Mouse (Mus musculus) cerebellum, adult 8-10 months (tissue): ENCODE data around the gene Pik3ip1.

Experiments
- DNase-seq: peaks from one replicate; pipeline ENCODE4 v3.0.0; 2022

The Pik3ip1 gene

GRCm38 (mm10) chr11:3329891-3330451, at the start of gene Pik3ip1:
Pik3ip1 (plus strand) TSS chr11:3330401.
- DNase-seq: no peak

DNA sequence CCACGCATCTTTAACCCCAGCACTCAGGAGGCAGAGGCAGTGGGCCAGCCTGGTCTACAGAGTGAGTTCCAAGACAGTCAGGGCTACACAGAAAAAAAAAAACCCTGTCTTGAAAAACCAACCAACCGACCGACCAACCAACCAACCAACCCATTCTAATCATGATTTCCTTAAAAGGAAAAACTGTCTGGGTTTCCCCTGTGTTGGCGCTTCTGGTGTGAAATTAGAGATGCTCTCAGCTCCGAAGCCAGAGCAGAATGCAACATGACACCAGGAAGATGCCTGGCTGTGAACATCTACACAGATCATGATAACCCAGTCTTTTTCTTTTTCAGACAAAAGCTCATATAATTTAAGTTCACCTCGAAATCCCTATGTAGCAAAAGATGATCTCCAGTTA, 47.3 kb upstream of the Pik3ip1 start:
- no peak for DNase-seq

GRCm38 (mm10) chr11:3283645-3284044, 46.6 kb upstream of the Pik3ip1 start:
- no peak for DNase-seq

DNA sequence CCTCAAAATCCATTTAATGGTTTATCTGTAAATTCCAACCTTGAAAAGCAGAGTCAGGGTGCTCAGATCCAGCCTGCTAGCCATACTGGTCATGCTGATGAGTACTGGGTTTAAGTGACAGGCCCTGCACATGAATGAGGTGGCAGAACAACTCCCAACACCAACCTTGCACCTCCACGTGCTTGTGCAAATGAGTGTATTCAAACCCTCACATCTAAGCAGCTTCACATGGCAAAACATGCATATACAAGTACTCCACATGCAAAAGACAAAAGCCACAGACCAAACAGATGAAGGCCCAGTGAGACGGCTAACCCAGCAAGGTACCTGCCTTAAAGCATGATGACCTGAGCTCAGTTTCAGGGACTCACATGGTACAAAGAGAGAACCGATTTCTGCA, 44.3 kb upstream of the Pik3ip1 start:
- no peak for DNase-seq

GRCm38 (mm10) chr11:3287131-3287530, 43.1 kb upstream of the Pik3ip1 start:
- DNase-seq: peak; percentile 65

DNA sequence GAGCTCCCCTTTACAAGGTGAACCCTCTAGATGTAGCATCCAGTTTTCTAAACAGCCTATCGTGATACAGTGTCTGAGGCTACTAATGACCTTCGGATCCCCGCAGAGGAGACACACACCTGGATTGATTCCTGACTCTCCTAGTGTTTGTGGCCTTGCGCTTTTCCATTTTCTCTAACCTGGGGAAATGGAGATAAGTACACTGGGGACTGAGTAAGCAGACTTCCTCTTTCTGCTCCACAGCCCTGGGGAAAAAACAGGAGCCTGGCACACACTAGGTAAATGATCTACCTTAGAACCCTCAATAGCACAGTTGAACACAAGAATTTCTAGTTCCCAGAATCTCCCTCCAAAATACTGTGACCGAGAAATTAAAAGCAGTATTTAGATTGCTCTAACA, 42.3 kb upstream of the Pik3ip1 start:
- DNase-seq: no peak

DNA sequence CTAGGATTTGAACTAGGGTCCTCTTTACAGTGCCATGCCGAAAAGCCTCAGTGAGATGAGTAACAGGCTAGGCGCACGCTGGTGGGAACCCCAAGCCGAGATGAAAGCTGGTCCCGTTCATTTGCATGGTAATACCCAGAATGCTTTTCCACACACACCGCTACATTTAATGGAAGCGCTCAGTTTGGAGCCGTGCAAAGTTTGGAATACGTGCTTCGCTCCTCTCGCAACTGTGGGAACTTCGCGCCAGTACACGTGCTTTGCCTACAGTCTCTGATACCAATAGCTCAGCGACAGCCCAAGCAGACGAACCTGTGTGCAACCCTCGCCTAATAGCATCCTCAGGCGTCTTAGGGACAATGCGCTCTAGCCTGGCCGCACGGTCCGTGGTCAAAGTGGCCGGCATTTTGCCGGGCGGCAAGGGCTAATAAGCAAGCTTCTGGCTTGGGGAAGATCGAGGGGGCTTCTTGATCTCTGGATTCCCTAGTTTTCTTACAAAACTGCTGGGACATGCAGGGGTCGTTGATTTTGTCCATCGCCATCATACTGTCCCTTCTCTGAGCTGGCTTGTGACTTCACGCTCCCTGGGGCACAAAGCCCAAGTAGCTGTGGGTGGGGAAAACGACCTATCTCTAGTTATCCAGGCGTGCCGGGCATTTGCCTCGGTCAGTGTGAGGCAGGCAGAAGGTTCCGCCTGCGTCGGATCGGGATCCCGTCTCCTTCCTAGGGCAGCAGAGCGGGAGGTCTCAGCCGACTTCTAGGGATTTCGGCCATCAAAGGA, 41.5 kb upstream of the Pik3ip1 start, which contains the start of gene Patz1:
TSS of gene Patz1 (plus strand) at position 354 of the 781 bp plus-strand sequence.
- peak; percentile 66 for DNase-seq

GRCm38 (mm10) chr11:3289302-3289802, 40.8 kb upstream of the Pik3ip1 start:
- DNase-seq: no peak

DNA sequence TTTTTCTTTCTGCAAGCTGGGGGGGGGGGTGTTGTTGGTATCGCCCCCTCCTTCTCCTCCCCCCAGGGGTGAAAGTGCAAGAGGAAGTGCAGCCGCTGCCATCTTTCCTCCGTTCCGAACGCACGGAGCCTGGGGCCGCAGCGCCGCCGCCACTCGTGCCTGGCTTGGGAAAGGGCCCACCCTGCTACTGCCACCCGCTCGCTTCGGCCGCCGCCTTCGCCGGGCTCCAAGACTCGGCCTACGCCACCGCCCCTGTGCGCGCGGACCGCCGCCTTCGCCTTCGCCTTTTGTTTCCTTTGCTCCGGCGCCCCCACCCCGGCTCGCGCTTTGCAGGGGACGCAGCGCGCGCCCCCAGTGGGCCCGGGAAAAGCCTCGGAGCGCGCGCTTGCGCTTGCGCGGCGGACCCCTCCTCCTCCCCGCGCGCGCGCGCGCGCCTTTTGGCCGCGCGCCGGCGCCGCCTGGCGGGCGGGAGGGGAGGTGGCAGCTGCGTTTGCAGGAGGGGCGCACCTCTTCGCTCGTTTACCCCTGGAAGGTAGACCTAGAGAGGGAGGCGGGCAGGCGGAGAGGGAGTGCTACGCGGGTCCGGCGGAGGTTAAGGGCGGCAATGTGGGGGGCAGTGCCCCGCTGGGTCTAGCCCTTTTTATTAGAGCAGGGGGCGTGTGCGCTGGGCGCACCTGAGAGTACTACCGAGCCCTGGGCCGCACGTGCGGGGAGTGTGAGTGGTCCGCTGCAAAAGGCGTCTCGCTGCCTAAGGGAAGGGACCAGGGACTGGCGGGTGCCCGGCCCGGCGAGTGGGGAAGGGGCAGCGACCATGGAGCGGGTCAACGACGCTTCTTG, 40.2 kb upstream of the Pik3ip1 start:
- peak; percentile 86 for DNase-seq

GRCm38 (mm10) chr11:3290640-3291310, 39.4 kb upstream of the Pik3ip1 start:
- peak; percentile 60 for DNase-seq

DNA sequence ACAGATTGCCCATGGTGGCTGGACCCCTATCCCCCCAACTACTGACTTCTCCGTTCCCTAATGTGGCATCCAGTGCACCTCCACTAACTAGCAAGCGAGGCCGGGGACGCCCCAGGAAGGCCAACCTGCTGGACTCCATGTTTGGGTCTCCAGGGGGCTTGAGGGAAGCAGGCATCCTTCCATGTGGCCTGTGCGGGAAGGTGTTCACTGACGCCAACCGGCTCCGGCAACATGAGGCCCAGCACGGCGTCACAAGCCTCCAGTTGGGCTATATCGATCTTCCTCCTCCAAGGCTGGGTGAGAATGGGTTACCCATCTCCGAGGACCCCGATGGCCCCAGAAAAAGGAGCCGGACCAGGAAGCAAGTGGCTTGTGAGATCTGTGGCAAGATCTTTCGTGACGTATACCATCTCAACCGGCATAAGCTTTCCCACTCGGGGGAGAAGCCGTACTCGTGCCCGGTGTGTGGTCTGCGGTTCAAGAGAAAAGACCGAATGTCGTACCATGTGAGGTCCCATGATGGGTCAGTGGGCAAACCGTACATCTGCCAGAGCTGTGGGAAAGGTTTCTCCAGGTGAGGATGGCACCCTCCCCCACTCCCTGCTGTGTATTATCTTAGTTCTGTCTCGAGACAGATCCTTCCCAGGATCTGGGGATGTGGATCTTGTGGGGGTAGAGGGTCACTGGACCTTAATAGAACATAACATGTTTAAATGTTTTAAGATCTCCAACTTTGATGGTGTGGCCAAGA, 38.7 kb upstream of the Pik3ip1 start:
- DNase-seq: peak; percentile 59

DNA sequence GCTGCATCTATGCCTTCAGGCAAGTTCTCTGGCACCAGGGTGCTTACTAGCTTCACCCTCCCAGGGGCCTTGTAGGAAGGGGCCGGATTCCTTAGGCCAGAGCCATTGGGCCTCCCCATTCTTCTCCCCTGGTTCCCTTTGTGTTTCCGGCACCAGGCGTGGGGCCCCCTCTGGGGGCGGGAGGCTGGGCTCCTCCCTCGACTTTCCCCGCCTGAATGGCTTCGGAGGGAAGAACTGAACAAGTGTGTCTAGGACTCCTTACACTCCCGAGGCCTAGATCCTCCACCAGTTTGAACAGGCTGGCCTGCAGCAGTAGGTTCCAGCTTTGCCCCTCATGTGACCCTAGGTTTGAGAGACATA, 38.2 kb upstream of the Pik3ip1 start:
- DNase-seq: peak; percentile 45

DNA sequence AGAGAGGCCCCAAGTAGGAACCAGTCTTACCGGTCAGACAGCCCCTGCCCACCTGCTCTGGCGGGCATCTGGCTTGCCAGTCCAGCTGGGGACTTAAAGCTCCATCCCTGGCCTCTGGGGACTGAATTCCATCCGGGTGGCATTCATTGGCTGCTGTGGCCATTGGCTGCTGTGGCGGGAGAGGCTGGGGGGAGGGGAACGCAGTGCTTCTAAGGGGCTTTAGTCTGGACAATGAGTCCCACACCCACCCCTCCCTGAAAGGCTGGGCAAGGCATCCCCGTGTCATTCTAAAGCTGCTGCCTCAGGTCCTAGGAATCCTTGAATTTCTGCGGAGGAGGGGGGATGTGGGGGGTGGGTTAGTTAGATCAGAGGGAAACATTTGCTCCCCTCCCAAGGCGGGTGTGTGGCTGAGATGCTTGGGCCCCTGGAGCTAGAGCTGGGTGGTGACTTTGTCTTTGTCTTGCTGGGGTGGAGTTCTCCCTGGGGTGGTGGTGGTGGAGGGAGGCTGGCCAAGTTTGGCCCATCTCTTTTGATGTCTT, 37.4 kb upstream of the Pik3ip1 start:
- DNase-seq: no peak

DNA sequence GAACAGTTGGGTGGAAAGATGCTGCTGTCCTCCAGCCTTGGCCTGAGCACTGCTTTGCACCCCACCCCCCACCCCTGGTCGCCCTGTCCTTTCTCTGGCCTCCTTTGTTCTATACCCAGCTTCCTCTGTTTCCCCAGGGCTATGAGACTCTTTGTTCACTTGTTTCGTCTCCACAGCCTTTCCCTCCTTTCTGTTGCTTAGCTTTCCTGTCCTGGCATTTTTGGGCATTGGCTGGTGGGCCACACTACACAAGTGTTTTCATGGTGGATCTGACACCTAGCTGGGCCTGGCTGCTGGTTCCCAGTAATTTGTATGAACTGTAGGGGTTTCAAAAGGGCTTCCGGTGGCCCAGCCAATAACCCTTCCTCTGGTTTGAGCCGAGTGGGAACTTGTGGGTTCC, 36.8 kb upstream of the Pik3ip1 start:
- no peak for DNase-seq

DNA sequence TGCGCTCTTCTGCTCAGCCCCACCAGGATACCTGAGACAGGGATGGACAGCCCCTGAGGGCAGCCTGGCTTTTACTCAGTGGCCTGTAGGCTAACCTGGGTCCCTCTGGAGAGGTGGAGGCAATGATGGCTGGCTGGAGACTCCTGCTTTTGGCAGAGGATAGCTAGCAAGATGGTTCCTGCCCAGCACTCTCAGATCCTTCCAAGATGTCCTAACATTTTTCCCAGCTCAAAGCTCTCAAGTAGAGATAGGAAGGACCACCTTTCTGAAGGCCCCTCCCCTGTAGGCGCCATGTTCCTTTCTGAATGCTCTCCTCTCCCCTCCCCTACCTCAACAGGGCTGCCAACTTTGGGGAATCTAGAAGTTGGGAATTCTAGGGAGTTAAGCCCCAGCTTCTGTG, 35.6 kb upstream of the Pik3ip1 start:
- DNase-seq: no peak

DNA sequence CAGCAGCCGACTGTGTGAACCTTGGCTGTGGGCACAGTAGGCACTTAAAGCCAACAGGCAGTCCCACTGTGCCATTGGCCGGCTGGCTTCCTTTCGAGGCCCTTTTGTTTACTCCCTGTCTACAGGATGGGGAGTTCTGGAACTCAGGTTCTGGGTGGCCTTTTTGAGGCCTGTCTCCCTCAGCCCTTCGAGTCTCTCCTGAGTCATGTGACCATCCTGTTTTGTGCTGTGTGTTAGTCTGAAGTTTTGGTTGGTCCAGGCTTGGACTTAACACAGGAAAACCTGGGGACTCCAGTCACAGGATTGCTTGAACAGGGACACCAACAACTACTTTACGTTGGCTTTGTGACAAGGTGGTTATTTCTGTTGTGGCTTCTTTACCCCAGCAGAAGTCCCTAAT, 34.1 kb upstream of the Pik3ip1 start:
- DNase-seq: no peak

- no peak for DNase-seq
Measured at GRCm38 (mm10) chr11:3297871-3298812, 32.1 kb upstream of the Pik3ip1 start.

- DNase-seq: no peak
Measured at GRCm38 (mm10) chr11:3298813-3299185, 31.4 kb upstream of the Pik3ip1 start.

DNA sequence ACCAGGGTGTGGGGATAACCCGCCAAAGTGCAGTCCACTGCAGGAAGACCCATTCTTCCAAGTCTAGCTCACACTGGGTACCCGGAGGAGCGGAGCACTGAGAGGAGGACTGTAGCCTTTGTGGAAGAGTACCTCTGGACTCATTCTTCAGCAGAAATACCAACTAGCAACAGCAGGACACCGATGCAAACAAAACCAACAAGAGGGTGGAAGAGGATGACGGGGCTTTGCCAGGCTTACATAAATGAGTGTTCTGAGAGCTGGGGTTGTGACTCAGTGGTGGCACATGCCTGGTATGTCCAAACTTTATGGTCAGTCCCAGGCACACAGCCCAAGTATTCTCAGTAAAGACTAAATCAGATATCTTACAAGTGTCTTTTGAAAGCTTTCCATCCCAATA, 29.1 kb upstream of the Pik3ip1 start:
- DNase-seq: no peak

DNA sequence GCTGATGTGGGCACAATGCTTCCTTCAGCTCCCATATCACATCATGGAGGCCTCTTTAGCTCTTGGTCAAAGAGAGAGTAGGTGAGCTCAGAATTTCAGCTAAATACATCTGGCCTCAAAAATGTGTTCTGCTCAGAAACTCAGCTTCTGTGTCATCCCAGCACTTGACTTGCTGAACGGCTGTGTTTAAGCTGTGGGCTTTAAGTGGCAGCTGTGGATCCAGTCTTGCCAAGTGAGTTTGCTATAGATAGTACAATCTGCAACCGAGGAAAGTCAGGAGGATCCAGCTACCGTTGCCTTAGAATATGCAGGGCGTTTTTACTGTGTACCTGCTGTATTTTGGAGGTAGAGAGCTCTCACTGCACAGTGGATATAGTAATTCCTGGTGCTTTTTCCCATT, 27.8 kb upstream of the Pik3ip1 start:
- no peak for DNase-seq

GRCm38 (mm10) chr11:3302792-3303191, 27.4 kb upstream of the Pik3ip1 start:
- no peak for DNase-seq
